Mouse (Mus musculus): ENCODE results near the gene Inafm2.

The Inafm2 gene

GRCm38 (mm10) chr2:118725511-118725910 lies 20.0 kb upstream of the Inafm2 start:
- peak; percentile 42 for DNase-seq (ENCODE audit: low read depth)

GRCm38 (mm10) chr2:118726873-118727272 lies 18.7 kb upstream of the Inafm2 start:
- DNase-seq (ENCODE audit: low read depth), result no peak

DNA sequence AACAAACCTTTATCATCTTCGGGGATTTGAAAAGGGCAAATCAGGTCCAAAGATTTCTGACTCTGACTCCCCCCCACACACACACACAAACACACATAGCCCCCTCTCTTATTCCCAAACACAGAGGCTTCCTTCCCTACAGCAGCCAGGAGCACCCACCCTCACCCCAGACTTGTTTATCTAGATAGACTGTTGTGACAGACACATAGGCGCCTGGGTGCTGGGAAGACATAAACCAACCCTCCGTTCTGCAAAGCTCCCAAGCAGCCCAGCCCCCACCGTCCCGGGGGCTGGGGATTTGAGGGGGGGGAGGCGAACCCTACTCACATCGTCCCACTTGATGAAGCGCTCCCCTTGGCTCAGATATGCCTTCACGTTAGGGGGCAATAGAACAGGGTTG lies 17.6 kb upstream of the Inafm2 start:
- no peak for DNase-seq (ENCODE audit: low read depth)

GRCm38 (mm10) chr2:118728337-118728736 lies 17.2 kb upstream of the Inafm2 start, which contains the start of gene Plcb2:
Gene Plcb2 (minus strand): TSS chr2:118728438.
- DNase-seq (ENCODE audit: low read depth), result no peak

GRCm38 (mm10) chr2:118729194-118729593 lies 16.4 kb upstream of the Inafm2 start:
- no peak for DNase-seq (ENCODE audit: low read depth)

DNA sequence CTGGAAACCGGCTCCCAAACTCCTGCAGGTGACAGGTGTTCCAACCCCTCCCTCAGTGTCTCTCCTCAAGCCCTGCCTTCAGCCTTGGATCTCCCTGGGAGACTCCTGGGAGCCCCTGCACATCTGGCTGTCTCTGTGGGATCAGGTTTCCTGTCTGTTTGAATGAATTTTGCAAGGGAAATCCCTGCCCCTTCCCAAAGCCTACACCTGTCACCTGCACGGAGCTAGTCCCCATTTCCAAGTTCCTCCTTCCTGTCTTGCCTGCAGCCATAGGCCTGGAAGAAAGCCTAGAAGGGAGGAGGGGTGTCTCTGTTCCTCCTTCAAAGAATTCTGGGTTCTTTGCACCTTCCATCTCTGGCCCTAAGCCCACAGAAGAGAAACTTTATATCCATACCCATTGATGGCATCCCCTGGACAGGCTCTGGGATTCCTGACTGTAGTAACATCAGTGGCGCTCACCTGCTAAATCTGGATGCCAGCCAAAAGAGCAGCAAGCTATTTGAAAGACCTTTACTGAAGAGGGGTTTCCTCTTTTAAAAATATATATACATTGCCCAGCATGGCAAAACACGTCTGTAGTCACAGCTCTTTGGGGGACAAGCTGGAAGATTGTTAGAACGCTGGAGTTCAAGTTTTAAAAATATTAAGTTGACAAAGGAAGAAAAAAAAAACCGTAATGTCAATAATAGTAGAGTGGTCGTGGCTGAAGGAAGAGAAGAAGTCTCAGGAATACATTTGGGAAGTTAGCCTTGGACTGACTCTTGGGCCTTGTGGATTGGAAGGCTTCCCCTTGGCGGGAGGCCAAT lies 15.5 kb upstream of the Inafm2 start:
- DNase-seq (ENCODE audit: low read depth), result no peak

GRCm38 (mm10) chr2:118730622-118730915 lies 15.0 kb upstream of the Inafm2 start:
- DNase-seq (ENCODE audit: low read depth), result peak; percentile 90

DNA sequence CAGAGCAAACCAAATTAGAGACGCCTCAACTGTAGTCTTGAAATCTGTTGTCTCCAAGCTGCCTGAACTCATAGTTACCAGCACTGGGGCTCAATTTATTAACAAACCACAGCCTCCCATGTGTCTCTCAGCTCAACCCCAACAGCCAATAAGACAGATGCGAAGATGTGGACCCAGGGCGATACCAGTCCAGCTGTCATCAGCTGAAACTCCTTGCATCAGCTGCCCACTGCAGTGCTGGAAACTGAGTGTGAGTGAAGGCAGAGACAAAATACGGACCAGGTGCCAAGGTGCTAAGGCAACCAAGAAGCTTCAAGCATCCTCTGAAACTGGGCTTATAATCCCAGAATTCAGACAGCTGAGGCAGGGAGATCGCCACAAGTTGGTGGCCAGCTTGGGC lies 13.6 kb upstream of the Inafm2 start:
- DNase-seq (ENCODE audit: low read depth), result no peak

- peak; percentile 15 for DNase-seq (ENCODE audit: low read depth)
Measured at GRCm38 (mm10) chr2:118733341-118733740, 12.2 kb upstream of the Inafm2 start.

DNA sequence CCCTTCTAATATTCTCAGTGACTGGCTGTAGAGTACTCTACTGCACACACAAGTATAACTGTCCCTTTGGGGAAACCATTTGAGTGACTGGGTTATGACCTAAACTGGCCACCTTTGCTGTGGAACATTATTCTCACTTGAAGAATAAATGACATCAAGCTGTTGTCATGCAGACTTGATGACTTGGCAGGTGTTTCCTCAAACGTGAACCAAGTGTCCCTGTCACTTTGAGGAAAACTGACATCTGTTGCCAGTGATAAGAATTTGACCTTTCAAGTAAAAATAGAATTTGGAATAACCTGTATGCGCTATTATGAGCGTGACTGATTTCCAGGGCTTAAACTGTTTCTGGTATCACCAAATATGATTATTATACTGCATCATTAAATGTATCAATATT lies 5.2 kb upstream of the Inafm2 start:
- DNase-seq (ENCODE audit: low read depth), result no peak

GRCm38 (mm10) chr2:118741183-118741582 lies 4.4 kb upstream of the Inafm2 start:
- DNase-seq (ENCODE audit: low read depth), result no peak

DNA sequence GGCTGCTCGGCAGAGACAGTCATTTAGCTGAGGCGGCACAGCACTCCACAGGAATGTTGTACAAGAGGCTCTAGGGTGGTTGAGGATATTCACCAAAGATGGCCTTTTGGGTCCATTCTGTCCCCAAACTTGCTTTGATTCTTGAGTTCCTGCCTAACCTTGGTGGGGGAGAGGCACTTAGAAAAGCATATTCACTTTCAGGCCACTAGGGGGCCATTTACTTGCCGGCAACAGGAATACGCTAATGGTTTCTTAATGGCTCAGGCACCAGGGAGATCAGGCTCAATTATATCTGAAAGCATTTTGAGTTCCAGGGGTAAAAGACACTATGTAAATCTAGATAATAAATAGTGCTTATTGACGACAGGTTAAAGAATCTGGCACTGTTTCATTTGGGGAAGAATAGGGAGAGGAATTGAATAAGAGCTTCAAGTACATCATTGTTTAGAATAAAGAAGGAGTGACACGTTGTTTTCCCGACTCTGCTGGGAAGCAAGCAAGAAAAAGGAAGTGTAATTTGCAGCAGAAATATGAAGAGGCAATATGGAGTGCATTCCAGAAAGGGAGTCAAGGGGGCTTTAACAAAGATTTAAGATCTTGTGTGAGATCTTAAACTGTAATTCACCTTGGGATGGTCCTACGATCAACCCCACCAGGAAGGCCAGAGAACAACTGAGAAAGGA lies 2.2 kb upstream of the Inafm2 start:
- DNase-seq (ENCODE audit: low read depth), result peak; percentile 74

DNA sequence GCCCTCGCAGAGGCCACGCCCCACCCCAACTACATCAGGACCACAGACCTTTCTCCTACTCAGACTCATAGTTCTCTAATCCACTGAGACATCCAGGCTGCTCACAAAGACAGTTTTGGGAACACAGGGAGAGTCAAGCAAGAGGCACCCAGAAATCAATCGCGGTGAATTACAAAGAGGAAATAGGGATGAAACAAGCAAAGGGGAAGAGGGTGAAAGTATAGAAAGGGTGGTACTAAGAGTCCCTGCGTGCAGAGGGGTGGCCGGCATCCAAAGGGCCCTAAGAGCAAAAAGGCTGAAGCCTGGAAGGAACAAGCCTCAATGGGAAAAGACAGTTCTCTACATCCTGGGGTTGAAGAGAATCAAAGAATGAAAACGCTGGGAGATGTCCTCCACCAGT lies 937 bp upstream of the Inafm2 start:
- no peak for DNase-seq (ENCODE audit: low read depth)

DNA sequence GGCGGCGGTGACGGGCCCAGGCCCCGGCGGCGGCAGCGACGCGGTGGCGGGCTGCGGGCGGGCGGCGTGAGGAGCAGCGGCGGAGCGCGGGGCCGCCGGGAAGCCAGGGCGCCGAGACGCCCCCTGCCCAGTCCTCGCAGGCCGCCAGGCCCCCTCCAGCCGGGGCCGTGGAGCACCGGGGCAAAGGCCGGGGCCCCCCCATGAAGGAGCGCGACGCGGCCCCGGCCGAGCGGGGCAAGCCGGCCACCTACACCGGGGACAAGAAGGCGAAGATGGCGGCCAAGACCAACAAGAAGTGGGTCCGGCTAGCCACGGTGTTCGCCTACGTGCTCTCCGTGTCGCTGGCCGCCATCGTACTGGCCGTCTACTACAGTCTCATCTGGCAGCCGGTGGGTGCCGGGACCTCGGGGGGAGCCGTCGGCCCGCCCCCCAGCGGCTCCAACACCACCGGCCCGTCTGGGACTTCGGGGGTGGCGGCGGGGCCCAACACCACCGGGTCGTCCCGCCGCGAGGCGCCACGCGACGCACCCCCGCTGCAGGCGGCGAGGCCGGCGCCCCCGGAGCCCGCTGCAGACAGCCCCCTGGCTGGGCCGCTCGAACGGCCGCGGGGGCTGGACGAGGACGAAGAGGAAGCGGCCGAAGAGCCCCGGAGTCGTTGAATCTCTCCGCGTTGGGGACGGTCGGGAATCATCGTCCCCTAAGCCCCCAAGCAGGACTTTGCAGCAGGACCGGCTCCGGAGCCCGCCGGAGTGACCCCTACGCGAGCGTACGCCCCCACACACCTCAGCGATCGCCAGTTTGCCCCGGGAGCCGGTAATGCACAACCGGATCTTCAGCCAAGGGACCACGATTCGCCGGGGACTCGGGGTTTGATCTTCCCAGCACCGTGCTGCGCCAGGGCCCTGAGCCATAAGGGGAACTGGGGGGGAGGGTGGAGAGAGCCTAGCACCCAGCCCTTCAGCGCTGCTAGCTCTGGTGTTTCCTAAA lies 650 bp downstream of the Inafm2 start:
- DNase-seq (ENCODE audit: low read depth), result peak; percentile 50

DNA sequence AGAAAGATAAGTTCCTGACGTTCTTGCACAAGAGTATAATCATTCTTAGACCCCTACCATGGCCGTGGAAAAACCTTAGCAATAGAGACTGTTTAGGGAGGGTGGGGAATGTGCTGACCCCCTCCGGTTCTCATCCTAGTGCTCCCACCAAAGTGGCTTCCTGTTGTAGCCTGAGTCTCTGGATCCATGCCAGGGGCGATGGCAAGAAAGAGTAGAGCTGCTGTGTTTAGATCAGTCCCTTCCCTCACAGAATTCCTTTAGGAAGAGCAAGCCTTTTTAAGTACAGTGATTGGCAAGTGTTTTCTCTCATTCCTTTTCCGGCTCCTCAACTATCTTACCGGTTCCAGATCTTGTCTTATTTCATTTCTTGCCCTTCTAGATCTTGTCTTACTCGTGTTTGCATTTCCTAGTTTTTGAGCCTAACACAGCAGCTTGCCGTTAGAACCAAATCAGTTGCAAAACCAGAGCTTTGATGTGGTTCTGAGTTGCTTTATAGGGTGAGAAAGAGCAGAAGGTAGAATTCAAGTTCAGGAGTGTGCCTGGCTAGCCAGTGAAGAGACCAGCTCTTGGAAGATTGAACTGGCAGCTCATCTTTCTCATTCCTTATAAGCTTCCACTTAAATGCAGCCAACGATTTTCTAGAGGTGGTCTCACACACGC lies 1.9 kb downstream of the Inafm2 start:
- peak; percentile 68 for DNase-seq (ENCODE audit: low read depth)

DNA sequence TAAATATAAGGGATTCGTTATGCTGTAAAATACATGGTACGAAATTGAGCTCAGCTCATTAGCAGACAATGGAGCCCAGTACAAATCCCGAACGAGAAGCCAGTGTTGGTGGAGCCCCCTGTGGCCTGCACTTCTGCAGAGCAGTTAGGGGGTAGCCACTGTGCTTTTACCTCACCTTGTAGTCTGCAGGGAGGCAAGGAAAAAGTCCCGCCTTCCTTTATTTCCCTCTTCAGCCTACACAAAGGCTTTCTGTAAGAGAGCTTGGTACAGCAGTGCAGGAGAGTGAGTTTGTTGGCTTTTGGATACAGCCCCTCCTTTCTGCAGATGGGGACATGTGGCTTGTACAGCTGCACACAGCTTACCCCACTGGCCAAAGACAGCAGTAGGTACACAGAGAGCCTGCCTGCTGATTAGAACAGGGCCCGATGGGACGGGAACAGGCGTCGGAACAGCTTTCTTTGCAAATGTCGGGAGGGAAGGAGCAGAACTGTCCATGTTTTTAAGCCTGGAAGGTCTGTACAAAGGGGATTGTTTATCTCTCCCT lies 3.9 kb downstream of the Inafm2 start:
- DNase-seq (ENCODE audit: low read depth), result no peak

- no peak for DNase-seq (ENCODE audit: low read depth)
Measured at GRCm38 (mm10) chr2:118750476-118750875, 4.9 kb downstream of the Inafm2 start.

DNA sequence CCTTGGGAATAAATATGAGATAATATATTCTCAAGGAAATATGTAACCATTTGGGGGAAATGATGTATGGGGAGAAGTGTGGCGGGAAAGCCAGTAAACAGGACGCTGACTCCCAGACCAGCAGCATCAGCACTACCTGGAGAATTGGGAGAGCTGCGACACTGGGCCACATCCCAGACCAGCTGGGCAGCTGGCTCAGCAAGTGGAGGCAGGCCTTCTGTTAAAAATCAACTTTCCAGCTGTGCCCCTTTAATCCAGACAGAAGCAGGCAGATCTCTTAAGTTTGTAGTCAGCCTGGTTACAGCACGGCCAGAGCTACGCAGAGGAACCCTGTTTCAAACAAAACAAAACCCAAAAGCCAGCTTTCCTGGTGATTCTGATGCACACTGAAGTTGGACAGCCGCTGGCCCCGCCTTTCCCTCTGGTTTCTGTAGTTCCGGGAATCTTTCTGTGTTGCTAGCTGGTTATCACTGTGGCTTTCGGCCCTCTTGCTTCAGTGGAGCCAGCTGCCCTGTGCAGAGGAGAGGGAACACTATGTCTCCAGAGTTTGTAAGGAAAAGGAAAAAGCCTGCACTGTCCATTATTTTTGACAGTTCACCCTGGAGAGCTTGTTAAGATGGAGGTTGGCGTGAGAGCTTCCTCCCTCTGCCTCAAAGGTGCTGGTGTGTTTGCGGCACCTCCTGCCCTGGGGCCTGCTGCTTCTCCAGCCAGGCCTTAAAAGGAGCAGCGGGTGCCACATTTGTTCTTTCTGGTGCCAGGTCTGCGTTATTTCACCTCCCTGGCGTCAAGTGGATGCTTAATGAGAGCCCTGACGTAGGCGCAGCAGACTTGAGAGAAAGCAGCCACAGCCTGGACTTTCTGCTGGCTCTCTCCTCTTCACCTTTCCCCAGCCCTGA lies 6.6 kb downstream of the Inafm2 start:
- DNase-seq (ENCODE audit: low read depth), result no peak

DNA sequence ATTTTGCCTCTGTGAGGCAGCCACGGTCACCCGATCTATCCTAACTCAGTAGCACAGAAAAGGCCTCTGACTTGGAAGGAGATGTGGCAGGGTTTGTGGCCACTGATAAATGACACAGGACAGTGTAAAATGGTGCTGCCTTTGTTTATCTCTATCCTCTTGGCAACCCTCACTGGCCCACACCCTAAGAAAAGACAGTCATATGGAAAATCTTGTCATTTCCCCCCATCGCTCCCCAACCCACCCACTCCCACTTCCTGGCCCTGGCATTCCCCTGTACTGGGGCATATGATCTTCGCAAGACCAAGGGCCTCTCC lies 7.2 kb downstream of the Inafm2 start:
- no peak for DNase-seq (ENCODE audit: low read depth)

DNA sequence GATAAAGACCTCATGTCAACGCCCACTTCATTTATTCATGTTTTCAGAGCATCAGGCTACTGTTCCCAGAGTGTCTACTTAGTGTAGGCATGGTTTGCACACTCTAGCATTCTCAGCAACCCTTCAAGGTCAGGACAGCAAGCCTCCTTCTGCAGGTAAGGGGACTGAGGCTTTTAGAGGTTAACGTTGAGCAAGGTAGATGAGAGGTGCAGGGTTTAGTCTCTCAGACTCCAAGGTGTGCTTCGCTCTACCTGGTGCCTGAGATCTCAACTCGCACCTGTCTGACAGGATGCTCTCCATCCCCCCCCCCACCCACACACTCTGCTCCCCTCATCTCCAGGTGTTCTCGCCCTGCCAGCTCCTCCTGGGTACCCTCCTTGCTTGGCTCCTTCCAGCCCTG lies 8.6 kb downstream of the Inafm2 start:
- no peak for DNase-seq (ENCODE audit: low read depth)

DNA sequence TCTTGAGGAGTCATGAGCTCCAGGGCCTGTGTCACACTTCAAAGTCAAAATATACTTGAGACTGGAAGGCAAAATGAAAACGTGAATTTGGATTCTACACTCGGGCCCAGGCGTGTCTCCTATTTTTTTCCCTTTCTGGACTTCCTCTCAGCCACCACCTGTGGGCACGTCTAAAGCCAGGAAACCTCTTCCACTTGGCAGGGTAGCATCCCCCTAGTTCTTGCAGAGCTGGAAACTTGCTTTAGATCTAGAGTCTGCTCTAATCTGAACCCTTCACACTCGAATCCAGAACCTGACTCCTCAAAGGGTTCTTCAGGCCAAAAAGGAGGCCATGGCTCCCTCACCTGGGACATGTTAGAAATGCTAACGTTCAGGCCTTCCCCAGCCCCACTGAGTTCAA lies 9.8 kb downstream of the Inafm2 start:
- DNase-seq (ENCODE audit: low read depth), result no peak
